In genomic region chr4:94160620-94161019, GRCm38 (mm10) we compare ENCODE assay signal across 33 mouse cellular contexts.
DNase-seq lines count a peak whose midpoint lies in the region; ATAC-seq lines count a peak whose summit lies in the region.
"Had no signal": no experiment of that assay in that cellular context is flagged by ENCODE, and none has a peak within 500 bp of the region (broad histone marks: within the 10 kb centered on the region; RNA-seq: fewer than 3 reads in every experiment).

No protein-coding gene starts in this region.

- no peak overlapping the region for H3K4me3 ChIP-seq in embryonic facial prominence, embryonic 14.5 days (ENCODE audit: low read depth, low read length)
- H3K4me3 ChIP-seq in embryonic facial prominence, embryonic 10.5 days: no peak overlapping the region
- H3K4me3 ChIP-seq in kidney, embryonic 15.5 days (replicated peaks): no peak overlapping the region
- H3K4me3 ChIP-seq in midbrain, embryonic 14.5 days (replicated peaks; ENCODE audit: low read depth, low read length): no peak overlapping the region
- no peak overlapping the region for H3K4me3 ChIP-seq in midbrain, embryonic 10.5 days
- H3K4me3 ChIP-seq: embryonic facial prominence, embryonic 13.5 days; erythroblast, embryonic 14.5 days; gastrocnemius, adult 2 months; hindbrain, embryonic 13.5 days; limb, embryonic 12.5 days; liver, embryonic 12.5 days had no signal

- no peaks in the 10 kb centered on the region for H3K4me1 ChIP-seq in embryonic facial prominence, embryonic 14.5 days (ENCODE audit: control insufficient read depth, insufficient read depth, low read length)
- H3K4me1 ChIP-seq in embryonic facial prominence, embryonic 10.5 days: no peaks in the 10 kb centered on the region
- H3K4me1 ChIP-seq in kidney, embryonic 15.5 days: no peaks in the 10 kb centered on the region
- no peaks in the 10 kb centered on the region for H3K4me1 ChIP-seq in midbrain, embryonic 14.5 days (ENCODE audit: control insufficient read depth, insufficient read depth, low read length)
- no peaks in the 10 kb centered on the region for H3K4me1 ChIP-seq in midbrain, embryonic 10.5 days
- H3K4me1 ChIP-seq: embryonic facial prominence, embryonic 13.5 days; limb, embryonic 12.5 days; liver, embryonic 12.5 days had no signal

- no peaks in the 10 kb centered on the region for H3K36me3 ChIP-seq in embryonic facial prominence, embryonic 14.5 days (ENCODE audit: control insufficient read depth, insufficient read depth, low read length)
- no peaks in the 10 kb centered on the region for H3K36me3 ChIP-seq in embryonic facial prominence, embryonic 10.5 days (replicated peaks)
- no peaks in the 10 kb centered on the region for H3K36me3 ChIP-seq in kidney, embryonic 15.5 days
- H3K36me3 ChIP-seq in midbrain, embryonic 14.5 days (ENCODE audit: control insufficient read depth, insufficient read depth, low read length): no peaks in the 10 kb centered on the region
- H3K36me3 ChIP-seq in midbrain, embryonic 10.5 days: no peaks in the 10 kb centered on the region
- H3K36me3 ChIP-seq: embryonic facial prominence, embryonic 13.5 days; hindbrain, embryonic 13.5 days; limb, embryonic 12.5 days; liver, embryonic 12.5 days had no signal

- DNase-seq in embryonic facial prominence, embryonic 14.5 days (ENCODE audit: low spot score): peak; percentile 61
- DNase-seq in embryonic facial prominence, embryonic 10.5 days (ENCODE audit: low spot score): no peak
- peak; percentile 8 for DNase-seq in kidney, postnatal 10 days
- peak; percentile 27 for DNase-seq in midbrain, embryonic 14.5 days
- no peak for DNase-seq in midbrain, embryonic 10.5 days (ENCODE audit: low spot score)
- DNase-seq in mesoderm, embryonic 11.5 days (ENCODE audit: low read depth, low spot score): peak; percentile 18
- no peak for DNase-seq in T-cell, adult 2 months (ENCODE audit: low spot score)
- DNase-seq: adrenal gland, adult 8-10 months; cerebellum, adult 8-10 months; embryo, embryonic 11 days; gastrocnemius, adult 2 months; gastrocnemius, postnatal 36 days; heart, adult 18-20 months; heart, postnatal 36 days; layer of hippocampus, postnatal 36 days; liver, postnatal 0 days; lung, postnatal 10 days; right cerebral cortex, postnatal 4 days; thymus, adult 18-20 months; thymus, postnatal 36 days had no signal

- H3K9ac ChIP-seq in embryonic facial prominence, embryonic 14.5 days (ENCODE audit: low read depth, low read length): no peak overlapping the region
- no peak overlapping the region for H3K9ac ChIP-seq in kidney, embryonic 15.5 days
- H3K9ac ChIP-seq in midbrain, embryonic 14.5 days (replicated peaks; ENCODE audit: low read length): no peak overlapping the region
- H3K9ac ChIP-seq: embryonic facial prominence, embryonic 13.5 days; hindbrain, embryonic 13.5 days; limb, embryonic 12.5 days; liver, embryonic 12.5 days; liver, postnatal 0 days had no signal

- H3K27me3 ChIP-seq in embryonic facial prominence, embryonic 14.5 days (replicated peaks; ENCODE audit: control insufficient read depth, insufficient read depth, low read length): no peaks in the 10 kb centered on the region
- no peaks in the 10 kb centered on the region for H3K27me3 ChIP-seq in embryonic facial prominence, embryonic 10.5 days (replicated peaks; ENCODE audit: low read depth, poor library complexity, severe bottlenecking)
- H3K27me3 ChIP-seq in kidney, embryonic 15.5 days: no peaks in the 10 kb centered on the region
- H3K27me3 ChIP-seq in midbrain, embryonic 14.5 days (ENCODE audit: control insufficient read depth, insufficient read depth, low read length): no peaks in the 10 kb centered on the region
- no peaks in the 10 kb centered on the region for H3K27me3 ChIP-seq in midbrain, embryonic 10.5 days (ENCODE audit: low read depth, poor library complexity, severe bottlenecking)
- H3K27me3 ChIP-seq: embryonic facial prominence, embryonic 13.5 days; hindbrain, embryonic 13.5 days; limb, embryonic 12.5 days; liver, embryonic 12.5 days had no signal

- H3K27ac ChIP-seq in embryonic facial prominence, embryonic 14.5 days (replicated peaks; ENCODE audit: low read depth, low read length): no peak overlapping the region
- no peak overlapping the region for H3K27ac ChIP-seq in embryonic facial prominence, embryonic 10.5 days (replicated peaks)
- no peak overlapping the region for H3K27ac ChIP-seq in kidney, embryonic 15.5 days
- H3K27ac ChIP-seq in midbrain, embryonic 14.5 days (replicated peaks; ENCODE audit: low read depth, low read length): no peak overlapping the region
- H3K27ac ChIP-seq in midbrain, embryonic 10.5 days (replicated peaks): no peak overlapping the region
- H3K27ac ChIP-seq: embryonic facial prominence, embryonic 13.5 days; gastrocnemius, adult 2 months; hindbrain, embryonic 13.5 days; limb, embryonic 12.5 days; liver, embryonic 12.5 days; macrophage; stomach, postnatal 0 days had no signal

- no peak for ATAC-seq in embryonic facial prominence, embryonic 14.5 days (ENCODE audit: low read depth)
- no peak for ATAC-seq in kidney, embryonic 15.5 days (replicated peaks; ENCODE audit: low FRiP score)
- ATAC-seq in midbrain, embryonic 14.5 days (ENCODE audit: low FRiP score, low TSS enrichment): no peak
- ATAC-seq: CD4-positive, CD25-positive, alpha-beta regulatory T cell, adult 4 months; forebrain, embryonic 16.5 days; intestine, postnatal 0 days; liver, embryonic 12.5 days; liver, postnatal 0 days; midbrain, embryonic 16.5 days had no signal

- 48% methylated on average over 2 of the region's 2 CpGs for whole genome bisulfite sequencing in embryonic facial prominence, embryonic 14.5 days
- WGBS in embryonic facial prominence, embryonic 10.5 days: 77% methylated on average over 2 of the region's 2 CpGs
- 49% methylated on average over 2 of the region's 2 CpGs for WGBS in kidney, embryonic 15.5 days
- 59% methylated on average over 2 of the region's 2 CpGs for WGBS in midbrain, embryonic 14.5 days
- 89% methylated on average over 2 of the region's 2 CpGs for WGBS in midbrain, embryonic 10.5 days

- no peaks in the 10 kb centered on the region for H3K9me3 ChIP-seq in embryonic facial prominence, embryonic 14.5 days (ENCODE audit: control insufficient read depth, low read length)
- no peaks in the 10 kb centered on the region for H3K9me3 ChIP-seq in embryonic facial prominence, embryonic 10.5 days
- H3K9me3 ChIP-seq in kidney, embryonic 15.5 days (replicated peaks): no peaks in the 10 kb centered on the region
- H3K9me3 ChIP-seq in midbrain, embryonic 14.5 days (ENCODE audit: control insufficient read depth, low read length): no peaks in the 10 kb centered on the region
- no peaks in the 10 kb centered on the region for H3K9me3 ChIP-seq in midbrain, embryonic 10.5 days (replicated peaks)
- H3K9me3 ChIP-seq: embryonic facial prominence, embryonic 13.5 days; hindbrain, embryonic 13.5 days; limb, embryonic 12.5 days; liver, embryonic 12.5 days had no signal

- H3K4me2 ChIP-seq in embryonic facial prominence, embryonic 14.5 days (ENCODE audit: low read depth, low read length): no peak overlapping the region
- no peak overlapping the region for H3K4me2 ChIP-seq in kidney, embryonic 15.5 days
- no peak overlapping the region for H3K4me2 ChIP-seq in midbrain, embryonic 14.5 days (ENCODE audit: low read length)
- H3K4me2 ChIP-seq: embryonic facial prominence, embryonic 13.5 days; heart, embryonic 11.5 days; hindbrain, embryonic 13.5 days; limb, embryonic 12.5 days; liver, embryonic 12.5 days had no signal

Comparison
In these comparisons a context has a peak if more than half of its experiments do, and no peak if none do; other contexts are left out.
1. DNase-seq: peak in embryonic facial prominence, embryonic 14.5 days (single experiment), kidney, postnatal 10 days (single experiment), midbrain, embryonic 14.5 days (single experiment) and mesoderm, embryonic 11.5 days (single experiment); none in embryonic facial prominence, embryonic 10.5 days (single experiment), midbrain, embryonic 10.5 days (single experiment) and T-cell, adult 2 months (single experiment).